Mouse (Mus musculus) gastrocnemius, postnatal 36 days (tissue): ENCODE results near the gene Nkx3-2. TPM values are rescaled to one million over a fixed set of nuclear protein-coding genes. Genes with fewer than 3 reads are reported as not detected.

ENCODE experiments used
- DNase-seq, 2 experiments: peaks; one replicate each; pipeline ENCODE4 v3.0.0; 2022
- intact Hi-C: fragments of 180-260 bp; cut with DNase I; formaldehyde crosslinking; loops from one replicate; pipeline ENCODE4 v1.15.1; 2025
- long read RNA-seq, 2 experiments: library from polyadenylated mRNA; stranded (forward); transcript quantifications; one replicate each; pipeline ENCODE4 v2.0.0; 2021
- total RNA-seq, 2 experiments: library from RNA; stranded (reverse); gene quantifications; 2 replicates each; pipeline ENCODE4 v1.2.3; 2021

The Nkx3-2 gene
- not detected for total RNA-seq
- long read RNA-seq, experiment 1, result 0 reads
- long read RNA-seq, experiment 2, result 0 reads

DNA sequence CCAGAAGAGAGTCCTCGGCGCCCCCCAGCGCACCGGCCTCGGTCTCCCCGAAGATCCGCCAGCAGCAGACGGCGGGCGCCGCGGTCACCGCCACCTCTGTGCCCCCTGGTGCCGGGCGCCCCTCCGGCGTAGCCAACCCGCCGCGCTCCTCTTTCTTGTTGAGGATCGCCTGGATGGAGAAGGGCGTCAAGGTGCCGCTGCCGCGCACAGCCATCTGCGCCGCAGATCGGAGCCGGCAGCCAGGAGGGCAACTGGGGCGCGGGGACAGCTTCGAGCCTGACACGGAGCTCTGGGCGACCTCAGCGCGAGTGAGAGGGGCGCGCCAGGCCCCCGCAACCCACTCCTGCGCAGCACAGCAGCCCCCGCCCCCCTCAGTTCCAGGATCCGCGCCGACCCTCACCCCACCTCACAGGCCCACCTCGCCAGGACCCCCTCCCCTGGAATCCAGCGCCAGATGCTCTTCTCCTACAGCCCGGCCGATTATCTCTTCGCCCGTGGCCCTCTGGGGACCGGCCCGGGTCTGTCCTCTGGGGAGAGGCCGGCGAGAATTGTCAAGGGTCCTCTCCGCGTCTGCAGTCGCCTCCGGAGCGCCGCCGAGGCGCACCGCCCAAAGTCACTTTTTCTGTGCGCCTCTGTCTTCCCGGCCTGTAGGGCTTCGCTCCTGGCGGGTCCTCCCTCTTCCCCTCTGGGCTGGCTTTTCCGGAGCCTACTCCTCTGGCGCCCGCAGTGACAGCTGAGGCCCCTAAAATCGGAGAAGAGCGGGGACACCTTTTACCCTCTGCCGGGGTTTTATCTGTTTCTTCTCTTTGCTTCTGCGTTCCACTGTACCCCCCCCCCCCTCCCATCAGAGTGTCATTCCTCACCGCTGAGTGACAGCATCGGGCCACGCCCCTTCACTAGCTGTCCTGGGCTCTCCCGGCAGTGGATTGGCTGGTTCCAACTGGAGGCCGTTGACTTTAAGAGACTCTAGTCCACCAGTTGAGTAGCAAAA lies at the start of gene Nkx3-2:
Gene Nkx3-2 (minus strand): TSS at position 771 of the 991 bp plus-strand sequence.
- DNase-seq, result no peak
- intact Hi-C loops, result loop anchor here (10.0 kb wide), 2 partner anchors 219 to 639 kb away; no protein-coding TSS in a partner anchor

DNA sequence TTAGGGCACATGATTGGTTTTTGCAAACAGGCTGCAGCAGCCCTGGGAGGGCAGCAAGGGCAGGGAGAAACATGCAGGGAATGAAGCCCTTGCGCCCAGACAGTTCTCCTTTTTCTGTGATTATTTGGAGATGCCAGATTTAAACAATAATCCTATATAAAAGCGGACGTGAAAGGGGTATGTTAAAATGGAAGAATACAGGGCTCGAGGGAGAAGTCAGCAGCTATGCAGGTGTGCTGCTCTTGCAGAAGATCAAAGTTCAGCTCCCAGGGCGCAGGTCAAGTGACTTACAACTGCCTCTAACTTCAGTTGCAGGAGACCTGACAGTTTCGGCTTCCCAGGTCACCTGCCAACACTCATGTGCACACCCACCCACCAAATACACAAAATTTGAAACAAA lies 48.2 kb upstream of the Nkx3-2 start:
- intact Hi-C loops, result no loop called here
- no peak for DNase-seq

DNA sequence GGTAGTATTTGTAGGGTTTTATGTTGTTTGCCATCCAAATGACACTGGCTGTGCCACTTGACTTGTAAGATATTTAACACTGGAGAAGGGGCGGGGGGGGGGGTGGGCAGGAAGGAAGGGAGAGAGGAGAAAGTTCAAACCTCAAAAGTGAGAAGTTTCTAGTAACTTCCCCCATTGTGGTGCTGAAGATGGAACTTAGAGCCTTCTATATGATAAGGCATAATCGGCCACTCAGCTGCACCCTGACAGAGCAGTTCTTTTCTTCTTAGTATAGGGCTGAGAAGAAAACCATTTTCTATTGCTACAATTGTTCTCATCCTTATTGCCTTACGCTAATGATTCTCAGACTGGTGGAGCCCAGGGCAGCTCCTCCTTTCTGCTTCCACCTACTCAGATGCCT lies 47.0 kb upstream of the Nkx3-2 start:
- intact Hi-C loops, result no loop called here
- no peak for DNase-seq

DNA sequence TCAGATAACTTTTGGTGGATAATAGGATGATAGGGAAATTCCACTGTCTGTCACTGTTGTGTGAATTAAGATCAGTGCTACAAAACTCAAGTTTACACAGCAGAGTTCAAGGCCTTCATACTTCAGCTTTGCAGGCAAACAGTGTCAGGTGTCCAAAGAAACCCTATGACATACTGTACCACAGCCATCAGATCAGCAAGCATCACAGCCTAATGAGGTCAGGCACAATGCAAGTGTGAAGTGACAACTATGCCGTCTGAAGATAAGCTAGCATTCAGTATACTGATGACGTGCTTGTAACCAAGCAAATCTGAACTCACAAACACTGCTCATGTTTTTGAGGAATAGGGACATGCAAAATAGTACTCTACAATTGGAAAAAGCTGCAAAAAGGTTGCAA lies 43.1 kb upstream of the Nkx3-2 start:
- intact Hi-C loops, result no loop called here
- DNase-seq, result no peak

DNA sequence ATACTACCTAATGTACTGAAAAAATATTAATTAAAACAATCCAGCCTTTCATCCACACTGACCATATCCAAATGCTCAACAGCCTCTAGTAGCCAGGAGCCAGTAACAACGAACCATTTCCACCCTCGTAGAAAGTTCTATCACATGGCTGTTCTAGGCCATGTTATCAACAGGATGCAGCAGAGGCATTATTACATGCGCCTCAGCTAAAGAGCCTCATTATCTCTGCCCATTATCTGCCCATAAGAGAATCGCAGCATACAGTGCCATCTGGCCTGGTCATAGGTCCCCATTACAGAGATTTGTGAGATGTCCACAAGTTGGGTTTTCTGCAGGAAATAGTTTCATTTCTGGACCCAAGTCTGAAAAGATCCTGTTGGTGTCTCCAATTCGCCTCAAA lies 41.9 kb upstream of the Nkx3-2 start:
- intact Hi-C loops, result no loop called here

DNA sequence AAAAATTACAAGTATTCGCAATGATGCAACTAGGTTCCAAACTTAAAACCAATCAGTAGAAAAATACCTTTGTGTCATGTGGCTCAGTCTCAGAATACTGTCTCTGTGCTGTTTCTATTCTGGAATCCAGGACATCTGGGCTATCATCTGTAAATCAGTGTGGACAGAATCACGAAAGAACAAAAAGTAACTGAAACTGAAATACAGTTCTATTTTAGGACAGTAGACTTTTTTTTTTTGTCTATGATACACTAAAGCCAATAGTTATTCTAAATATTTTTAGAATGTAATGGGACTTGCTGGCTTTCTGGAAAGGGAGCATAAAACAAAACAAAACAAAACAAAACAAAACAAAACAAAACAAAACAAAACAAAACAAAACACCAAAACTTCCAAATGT lies 40.8 kb upstream of the Nkx3-2 start:
- no peak for DNase-seq
- intact Hi-C loops, result no loop called here

More for the DNA sequence above, 41.9 kb upstream of the Nkx3-2 start:
- DNase-seq, result no peak

DNA sequence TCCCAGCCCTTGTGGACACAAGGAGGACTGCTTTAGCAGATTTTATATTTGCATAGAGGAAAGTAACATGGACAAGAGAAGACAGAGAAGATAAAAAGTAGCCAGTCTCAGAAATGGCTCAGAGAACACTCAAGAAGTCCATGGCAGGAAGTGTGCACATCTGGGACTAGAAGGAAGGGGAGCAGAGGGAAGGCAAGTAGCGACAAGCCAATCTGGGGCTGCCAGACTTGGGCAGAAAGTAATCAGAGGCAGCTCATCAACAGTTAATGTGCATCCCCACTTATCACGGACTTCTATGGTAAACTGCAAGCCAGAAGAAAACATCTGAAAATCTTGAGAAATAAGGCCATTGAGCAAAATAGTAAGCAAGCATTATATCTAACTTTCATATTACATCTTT lies 40.3 kb upstream of the Nkx3-2 start:
- intact Hi-C loops, result no loop called here
- no peak for DNase-seq

DNA sequence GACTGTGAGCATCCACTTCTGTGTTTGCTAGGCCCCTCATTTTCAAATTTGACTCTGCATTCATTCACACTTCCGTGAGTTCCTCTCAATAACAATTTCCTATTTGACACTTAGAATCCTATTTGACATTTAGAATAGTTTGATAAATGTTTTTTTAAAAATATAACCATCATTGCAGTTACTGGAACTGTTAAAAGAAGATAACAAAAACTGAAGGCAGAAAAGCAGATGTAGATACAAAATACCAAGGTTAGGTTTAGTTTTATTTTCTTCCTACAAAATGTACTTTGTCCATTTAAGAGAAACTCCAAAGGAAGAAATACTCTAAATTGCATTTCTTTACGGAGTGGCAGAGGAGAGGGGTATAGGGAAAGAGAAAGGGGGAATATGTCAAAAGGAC lies 37.3 kb upstream of the Nkx3-2 start:
- DNase-seq, result no peak
- intact Hi-C loops, result no loop called here

DNA sequence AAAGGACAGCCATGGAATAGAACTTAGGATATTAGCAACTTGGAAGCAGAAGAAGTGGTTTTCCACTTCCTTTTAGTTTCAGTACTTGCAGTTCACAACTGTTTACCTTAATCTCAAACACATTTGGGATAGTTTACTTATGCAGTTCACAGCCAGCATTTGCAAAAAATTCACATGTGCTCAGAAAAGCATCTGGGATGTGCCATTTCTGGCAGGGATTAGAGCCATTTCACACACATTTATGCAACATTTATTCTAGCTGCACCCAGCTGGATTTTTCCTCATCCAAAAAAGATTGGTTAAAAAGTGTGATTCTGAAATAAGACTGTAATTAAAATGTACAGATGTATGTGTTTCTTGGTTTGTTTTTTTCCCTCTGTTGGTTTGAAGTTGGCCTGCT lies 30.1 kb upstream of the Nkx3-2 start:
- DNase-seq, result no peak
- intact Hi-C loops, result no loop called here

DNA sequence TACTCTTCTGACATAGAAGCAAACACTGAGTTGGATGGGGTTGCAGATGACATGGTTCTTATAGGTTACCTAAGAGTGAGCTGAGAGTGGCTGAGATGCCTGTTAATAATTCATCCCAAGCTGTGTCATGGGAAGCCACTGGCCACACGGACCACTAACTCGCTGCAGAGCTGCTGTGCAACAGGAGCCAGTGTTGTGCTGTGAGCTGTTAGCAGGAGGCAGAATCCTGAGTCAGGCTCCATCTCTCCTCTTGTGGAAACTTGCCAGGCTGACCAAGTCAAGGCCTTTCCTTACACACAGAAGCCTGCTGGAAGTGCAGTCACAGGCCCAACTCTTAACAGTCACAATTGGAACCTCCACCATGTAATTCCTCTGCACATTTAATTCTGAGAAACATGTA lies 26.2 kb upstream of the Nkx3-2 start:
- intact Hi-C loops, result no loop called here

DNA sequence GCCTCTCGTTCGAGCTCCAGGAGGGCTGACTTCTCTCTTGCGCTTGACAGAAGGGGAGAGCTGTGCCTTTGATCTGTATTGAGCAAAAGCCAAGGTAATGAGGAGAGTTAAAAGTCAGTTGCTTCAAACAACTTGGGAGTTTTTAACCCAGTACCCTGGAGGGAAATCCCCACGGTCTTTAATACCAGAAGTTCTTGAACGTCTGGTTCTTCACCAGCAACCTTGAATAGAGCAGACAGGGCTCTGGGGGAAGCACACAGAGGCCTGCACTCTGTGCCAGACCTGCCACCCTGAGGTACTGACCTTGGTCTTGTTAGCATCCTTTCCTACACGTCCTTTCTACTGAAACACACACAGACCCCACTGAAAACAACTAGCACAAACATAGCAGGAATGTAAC lies 24.6 kb upstream of the Nkx3-2 start:
- no peak for DNase-seq
- intact Hi-C loops, result no loop called here

More for the DNA sequence above, 26.2 kb upstream of the Nkx3-2 start:
- DNase-seq, result no peak

DNA sequence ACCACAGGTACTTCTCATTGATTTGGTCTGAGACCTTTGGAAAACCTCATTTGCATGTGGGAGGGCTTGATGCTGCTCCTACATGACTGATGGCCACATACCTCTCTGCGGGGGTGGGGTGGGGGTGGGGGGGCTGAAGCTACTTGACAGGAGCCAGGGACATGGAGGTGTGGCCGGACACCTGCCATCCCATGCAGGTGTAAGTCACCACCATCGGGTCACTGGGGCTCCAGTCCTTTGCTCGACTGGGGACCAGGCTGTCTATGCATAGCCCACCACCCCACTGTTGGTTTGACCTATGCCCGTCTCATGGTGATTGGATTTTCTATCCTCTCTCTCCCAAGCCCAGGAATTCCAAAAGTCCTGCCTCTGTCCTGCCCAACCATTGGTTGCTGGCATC lies 17.6 kb upstream of the Nkx3-2 start:
- intact Hi-C loops, result no loop called here
- DNase-seq, result no peak

DNA sequence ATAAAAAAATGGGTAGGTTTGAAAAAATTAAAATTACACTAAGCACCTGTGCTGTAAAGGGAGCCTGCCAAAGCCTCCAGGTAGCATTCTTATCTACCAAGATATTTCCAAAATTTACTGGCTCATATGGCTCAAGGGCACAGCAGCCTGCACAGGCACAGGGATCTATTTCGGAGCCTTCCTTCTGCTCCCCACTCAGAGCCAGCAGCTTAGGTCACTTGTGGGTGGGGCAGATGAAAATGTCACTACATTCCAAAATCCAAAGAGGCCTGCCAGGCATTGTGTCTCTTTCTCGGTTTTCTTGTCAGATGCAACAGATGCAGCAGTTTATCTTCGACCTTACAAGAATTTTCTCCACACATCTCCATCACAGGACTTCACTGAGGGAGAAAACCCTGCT lies 15.7 kb upstream of the Nkx3-2 start:
- intact Hi-C loops, result no loop called here

DNA sequence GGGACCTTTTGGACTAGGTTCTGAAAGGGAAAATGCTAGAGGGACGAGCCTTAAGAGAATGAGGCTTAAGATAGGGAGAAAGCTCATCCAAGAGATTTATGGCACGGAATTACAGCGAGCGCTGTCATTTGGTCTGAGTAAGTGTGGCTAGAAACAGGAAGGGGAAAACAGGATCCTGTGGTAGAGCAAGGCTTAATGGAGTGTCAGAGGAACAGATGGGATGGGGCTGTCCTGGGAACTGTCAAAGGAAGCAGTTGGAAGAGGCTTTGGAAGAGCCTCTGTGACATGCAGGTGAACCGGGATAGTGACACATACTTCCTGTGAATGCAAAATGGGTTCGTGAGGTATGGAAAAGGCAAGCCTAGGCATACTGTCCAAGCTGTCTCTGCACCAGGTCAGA lies 11.4 kb upstream of the Nkx3-2 start:
- no peak for DNase-seq
- intact Hi-C loops, result no loop called here

More for the DNA sequence above, 15.7 kb upstream of the Nkx3-2 start:
- DNase-seq, result no peak

DNA sequence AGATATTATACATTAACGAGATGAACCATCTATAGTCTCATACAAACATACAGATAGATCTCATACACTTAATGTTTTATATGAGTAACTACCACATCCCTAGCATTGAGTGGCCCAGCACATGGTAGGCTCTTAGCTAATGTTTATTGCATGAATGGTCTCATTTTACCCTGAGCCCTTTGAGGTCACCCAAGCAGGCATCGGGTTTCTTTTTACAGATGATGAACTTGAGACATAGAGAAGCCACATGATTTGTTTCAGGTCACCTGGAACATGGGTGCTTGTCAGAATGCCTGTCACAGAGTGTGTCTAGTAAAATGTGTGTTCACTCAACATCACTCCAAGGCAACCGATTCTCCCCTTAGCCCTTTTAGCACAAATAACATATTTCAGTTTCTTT lies 11.0 kb upstream of the Nkx3-2 start:
- DNase-seq, result no peak
- intact Hi-C loops, result no loop called here

DNA sequence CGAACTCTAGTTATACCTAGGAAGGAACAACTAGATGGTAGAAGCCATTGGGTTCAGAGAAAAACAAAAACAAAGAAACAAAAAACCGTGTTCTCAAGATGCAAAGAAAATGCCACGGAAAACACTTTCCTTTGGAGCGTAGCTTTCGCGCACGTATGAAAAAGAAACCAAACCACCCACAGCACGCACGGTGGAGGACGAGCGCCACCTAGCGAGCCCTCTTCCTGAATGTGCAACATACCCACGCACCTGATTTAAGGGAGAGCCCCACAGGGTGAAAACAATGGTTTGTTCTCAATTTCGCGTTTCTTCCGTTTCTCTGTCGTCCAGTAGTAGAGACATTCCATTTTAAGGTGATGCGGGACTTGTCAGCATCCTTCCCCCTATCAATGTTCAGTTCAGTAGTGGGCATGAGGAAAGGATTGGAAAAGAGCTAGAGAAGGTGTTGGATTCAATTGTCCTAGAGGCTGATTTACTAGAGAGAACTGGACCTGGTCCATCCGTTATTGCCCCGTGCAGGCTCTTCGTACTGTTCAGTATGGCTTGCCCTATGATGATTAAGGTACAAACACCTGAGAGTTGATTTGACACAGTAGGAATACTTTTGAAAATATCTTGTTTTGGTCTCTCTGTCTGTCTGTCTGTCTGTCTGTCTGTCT lies 4.2 kb upstream of the Nkx3-2 start:
- intact Hi-C loops, result loop anchor here (2.0 to 10.0 kb wide), 3 partner anchors 224 to 716 kb away; no protein-coding TSS in a partner anchor

DNA sequence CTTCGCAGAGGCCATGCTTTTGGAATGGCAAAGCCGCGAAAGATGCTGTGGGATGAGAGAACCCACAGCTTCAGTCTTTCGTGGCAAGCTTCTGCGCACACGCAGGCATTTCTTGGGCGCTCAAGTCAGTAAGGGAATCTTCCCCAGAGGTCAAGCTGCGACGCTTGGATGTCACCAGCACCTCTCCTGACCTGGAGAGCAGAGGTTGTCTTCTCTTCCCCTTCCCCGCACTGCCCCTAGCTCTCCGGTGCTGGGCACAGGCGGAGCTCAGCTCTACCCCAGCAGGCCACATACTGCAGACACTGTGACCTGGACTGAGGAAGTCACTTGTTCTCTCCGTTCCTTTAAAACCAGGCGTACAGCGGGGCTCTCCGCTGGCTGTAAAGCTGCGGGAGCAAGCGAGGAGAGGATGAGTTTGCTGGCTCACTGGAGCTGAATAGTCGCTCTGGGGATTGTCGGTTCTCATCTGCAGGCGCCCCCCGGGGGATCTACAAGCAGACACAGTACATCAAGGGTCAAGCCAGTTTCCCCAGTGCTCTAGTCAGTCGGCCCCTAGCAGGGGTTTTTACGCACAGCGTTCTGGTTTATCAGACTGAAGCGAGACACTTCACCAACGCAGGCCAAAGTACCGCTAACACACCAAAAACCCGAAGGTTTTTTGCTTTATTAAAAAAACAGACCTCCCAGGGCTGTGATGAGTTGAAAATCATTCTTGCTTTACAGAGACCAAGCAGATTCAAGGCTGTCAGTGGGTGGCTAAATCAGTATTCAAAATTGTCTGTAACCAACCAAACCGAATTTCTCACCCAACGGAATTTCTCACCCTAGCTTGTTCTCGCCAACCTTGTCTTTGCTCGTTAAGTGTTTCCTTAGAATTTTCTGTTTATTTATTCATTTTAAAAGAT lies 3.2 kb upstream of the Nkx3-2 start:
- no peak for DNase-seq
- intact Hi-C loops, result loop anchor here (2.0 to 10.0 kb wide), 3 partner anchors 223 to 715 kb away; no protein-coding TSS in a partner anchor

More for the DNA sequence above, 4.2 kb upstream of the Nkx3-2 start:
- DNase-seq, result peak; percentile 76 to 85

DNA sequence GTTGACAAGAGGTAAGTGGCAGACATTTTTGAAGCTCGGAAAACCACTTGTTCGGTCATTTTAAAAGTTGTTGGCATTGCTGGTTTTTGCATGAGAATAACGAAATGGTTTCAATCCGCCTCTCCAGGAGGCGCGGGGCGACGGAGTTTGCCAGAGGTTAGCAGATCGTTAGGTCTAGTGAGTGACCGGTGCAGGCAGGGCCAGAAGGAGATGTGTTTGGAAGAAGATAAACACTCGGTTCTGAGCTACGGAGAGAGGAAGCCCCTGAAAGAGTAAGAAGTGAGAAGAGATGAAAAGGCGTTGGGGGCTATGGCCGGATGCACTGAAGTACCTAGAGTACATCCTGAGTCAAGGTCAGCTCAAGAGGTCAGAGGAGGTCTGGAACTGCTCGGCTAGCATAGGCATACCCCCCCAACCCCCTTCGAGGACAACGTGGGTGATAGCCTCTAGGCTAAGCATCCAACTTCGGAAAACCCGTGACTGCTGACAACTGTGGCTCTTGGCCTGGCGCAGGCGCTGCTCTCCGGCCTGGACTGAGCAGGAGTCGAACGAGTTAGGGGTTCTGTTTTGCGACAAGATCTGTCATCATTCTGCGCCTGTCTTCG lies 2.2 kb upstream of the Nkx3-2 start:
- intact Hi-C loops, result loop anchor here (10.0 kb wide), 2 partner anchors 222 to 642 kb away; no protein-coding TSS in a partner anchor

DNA sequence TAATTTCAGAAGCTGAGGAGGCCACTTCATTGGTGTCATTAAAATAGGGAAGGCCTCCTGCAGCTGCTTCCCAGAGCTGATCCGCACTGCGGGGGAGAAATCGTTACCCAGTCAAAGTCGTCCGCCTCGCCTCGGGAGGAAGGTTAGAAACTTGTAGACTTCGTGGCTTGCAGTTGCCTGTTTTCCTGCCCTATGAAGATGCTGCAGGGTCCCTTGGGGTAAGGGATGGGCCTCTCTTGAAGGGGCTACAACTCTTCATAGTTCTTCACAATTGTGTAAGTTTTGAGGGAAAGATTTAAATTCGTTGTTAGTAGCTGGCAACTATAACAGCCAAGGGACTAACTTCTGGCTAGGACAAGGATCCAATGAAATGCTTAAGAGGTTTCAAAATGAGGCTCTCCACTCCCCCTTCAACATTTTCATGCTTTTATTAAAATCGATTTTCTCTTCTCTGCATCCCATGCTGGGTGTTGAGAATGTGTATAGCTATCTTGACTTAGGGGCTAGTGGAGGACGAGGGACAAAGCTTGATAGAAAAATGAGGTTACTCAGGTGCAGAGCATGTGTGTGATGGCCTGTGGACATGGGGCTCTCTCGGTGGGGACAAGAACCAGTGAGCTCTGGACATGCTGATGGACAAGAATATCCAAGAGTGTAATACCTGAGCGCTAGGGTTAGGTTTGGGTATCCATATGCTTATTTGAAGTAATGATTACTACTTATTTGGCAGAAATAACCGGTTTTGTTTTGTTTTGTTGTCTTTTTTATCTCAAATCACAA lies 1.5 kb upstream of the Nkx3-2 start:
- intact Hi-C loops, result loop anchor here (10.0 kb wide), 2 partner anchors 221 to 641 kb away; no protein-coding TSS in a partner anchor
- no peak for DNase-seq

More for the DNA sequence above, 2.2 kb upstream of the Nkx3-2 start:
- no peak for DNase-seq
